In the genomic region with DNA sequence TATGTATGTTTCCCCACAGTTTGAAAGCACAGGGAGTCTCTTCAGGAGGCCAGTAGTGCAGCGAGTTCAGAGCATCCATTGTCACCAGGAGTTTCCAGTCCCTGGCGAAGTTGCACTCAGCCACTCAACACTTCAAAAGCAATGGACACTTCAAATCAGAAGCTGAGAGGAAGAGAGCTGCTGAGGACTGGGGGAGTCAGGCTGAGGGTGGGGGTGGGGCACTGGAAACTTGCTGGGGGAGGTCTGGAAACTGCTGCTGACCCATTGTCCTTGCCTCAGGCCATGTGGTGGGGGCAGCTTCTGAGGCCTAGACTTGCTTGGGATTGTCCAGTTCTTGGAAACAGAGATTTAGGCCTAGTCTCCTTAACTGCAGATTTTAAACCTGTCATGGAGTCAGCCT, we compare ENCODE assay signal across 11 mouse cellular contexts.
A peak's percentile ranks its signal among the peaks of the same experiment; 100 is the strongest.
DNase-seq lines count a peak whose midpoint lies in the region; ATAC-seq and TF ChIP-seq lines count a peak whose summit lies in the region.
"Had no signal": no experiment of that assay in that cellular context is flagged by ENCODE, and none has a peak within 500 bp of the region (broad histone marks: within the 10 kb centered on the region; RNA-seq: fewer than 3 reads in every experiment).

No protein-coding gene starts in this region.

- peak overlapping the region; percentile 55; the same call in 1 of the 2 replicates for H3K27ac ChIP-seq in liver, postnatal 0 days (ENCODE audit: low read depth)
- no peak overlapping the region for H3K27ac ChIP-seq in liver, embryonic 12.5 days
- 0 out of 2 replicates have a peak overlapping the region, but pooled peaks have one; percentile 8 for H3K27ac ChIP-seq in embryonic facial prominence, embryonic 11.5 days (replicated peaks; ENCODE audit: low read depth, low read length)
- H3K27ac ChIP-seq in hindbrain, embryonic 15.5 days (replicated peaks): peak overlapping the region; percentile 48; the same call in 1 of the 2 replicates
- 0 out of 2 replicates have a peak overlapping the region, but pooled peaks have one; percentile 39 for H3K27ac ChIP-seq in neural tube, embryonic 11.5 days (ENCODE audit: low read depth, low read length)
- H3K27ac ChIP-seq: limb, embryonic 15.5 days; macrophage had no signal

- peaks cover 7% of the 10 kb centered on the region; the same call in 1 of the 2 replicates for H3K4me1 ChIP-seq in liver, postnatal 0 days (ENCODE audit: insufficient read depth)
- H3K4me1 ChIP-seq in liver, embryonic 12.5 days: peaks cover 27% of the 10 kb centered on the region
- H3K4me1 ChIP-seq in embryonic facial prominence, embryonic 11.5 days (ENCODE audit: control insufficient read depth, insufficient read depth, low read length): no peaks in the 10 kb centered on the region; the same call in 1 of the 2 replicates
- 0 out of 2 replicates have a peak, but pooled peaks cover 13% of the 10 kb centered on the region for H3K4me1 ChIP-seq in hindbrain, embryonic 15.5 days (replicated peaks)
- peaks cover 9% of the 10 kb centered on the region; the same call in 1 of the 2 replicates for H3K4me1 ChIP-seq in neural tube, embryonic 11.5 days (ENCODE audit: control insufficient read depth, insufficient read depth, low read length)

- no peak for ATAC-seq in liver, postnatal 0 days
- ATAC-seq in liver, embryonic 12.5 days: no peak
- no peak; the same call in 1 of the 2 replicates for ATAC-seq in embryonic facial prominence, embryonic 11.5 days (replicated peaks; ENCODE audit: insufficient number of reproducible peaks, low FRiP score, low TSS enrichment, low read depth)
- ATAC-seq in hindbrain, embryonic 15.5 days (ENCODE audit: low FRiP score, low read depth): peak; percentile 39; the same call in 1 of the 2 replicates
- ATAC-seq in neural tube, embryonic 11.5 days (ENCODE audit: insufficient read depth, low FRiP score, low TSS enrichment): no peak

- H3K27me3 ChIP-seq in liver, postnatal 0 days (ENCODE audit: insufficient read depth, low read length): no peaks in the 10 kb centered on the region
- H3K27me3 ChIP-seq in liver, embryonic 12.5 days (replicated peaks): no peaks in the 10 kb centered on the region
- no peaks in the 10 kb centered on the region for H3K27me3 ChIP-seq in embryonic facial prominence, embryonic 11.5 days (ENCODE audit: control insufficient read depth, insufficient read depth, low read length)
- no peaks in the 10 kb centered on the region for H3K27me3 ChIP-seq in hindbrain, embryonic 15.5 days
- H3K27me3 ChIP-seq in neural tube, embryonic 11.5 days (ENCODE audit: control insufficient read depth, insufficient read depth, low read length): no peaks in the 10 kb centered on the region
- H3K27me3 ChIP-seq: limb, embryonic 15.5 days had no signal

- no peak overlapping the region for H3K4me3 ChIP-seq in liver, postnatal 0 days (ENCODE audit: low read depth, low read length)
- H3K4me3 ChIP-seq in liver, embryonic 12.5 days: no peak overlapping the region
- no peak overlapping the region for H3K4me3 ChIP-seq in embryonic facial prominence, embryonic 11.5 days (ENCODE audit: low read depth, low read length)
- H3K4me3 ChIP-seq in hindbrain, embryonic 15.5 days: no peak overlapping the region
- no peak overlapping the region for H3K4me3 ChIP-seq in neural tube, embryonic 11.5 days (ENCODE audit: low read depth, low read length)
- H3K4me3 ChIP-seq: limb, embryonic 15.5 days had no signal

- TF ChIP-seq EP300 in liver, postnatal 0 days (IDR thresholded peaks at IDR 0.05; ENCODE audit: low read depth): no peak

- H3K9ac ChIP-seq in liver, postnatal 0 days (replicated peaks): no peak overlapping the region
- H3K9ac ChIP-seq in liver, embryonic 12.5 days: no peak overlapping the region
- no peak overlapping the region for H3K9ac ChIP-seq in embryonic facial prominence, embryonic 11.5 days (replicated peaks; ENCODE audit: low read length)
- H3K9ac ChIP-seq in hindbrain, embryonic 15.5 days: no peak overlapping the region
- no peak overlapping the region for H3K9ac ChIP-seq in neural tube, embryonic 11.5 days (ENCODE audit: low read length)
- H3K9ac ChIP-seq: limb, embryonic 15.5 days had no signal

- H3K36me3 ChIP-seq in liver, postnatal 0 days (replicated peaks; ENCODE audit: insufficient read depth, low read length): no peaks in the 10 kb centered on the region
- H3K36me3 ChIP-seq in liver, embryonic 12.5 days: no peaks in the 10 kb centered on the region
- no peaks in the 10 kb centered on the region for H3K36me3 ChIP-seq in embryonic facial prominence, embryonic 11.5 days (replicated peaks; ENCODE audit: control insufficient read depth, insufficient read depth, low read depth, low read length)
- no peaks in the 10 kb centered on the region for H3K36me3 ChIP-seq in hindbrain, embryonic 15.5 days
- H3K36me3 ChIP-seq in neural tube, embryonic 11.5 days (ENCODE audit: control insufficient read depth, insufficient read depth, low read length): no peaks in the 10 kb centered on the region
- H3K36me3 ChIP-seq: limb, embryonic 15.5 days had no signal

- TF ChIP-seq CTCF in liver, postnatal 0 days (IDR thresholded peaks at IDR 0.05; ENCODE audit: low read depth): no peak

- WGBS in liver, postnatal 0 days (ENCODE audit: insufficient replicate concordance): 85% methylated on average over 2 of the region's 2 CpGs
- WGBS in liver, embryonic 12.5 days (ENCODE audit: insufficient replicate concordance): 70% methylated on average over 2 of the region's 2 CpGs
- 29% methylated on average over 2 of the region's 2 CpGs for WGBS in embryonic facial prominence, embryonic 11.5 days
- 53% methylated on average over 2 of the region's 2 CpGs for WGBS in hindbrain, embryonic 15.5 days
- 49% methylated on average over 2 of the region's 2 CpGs for WGBS in neural tube, embryonic 11.5 days

- H3K4me2 ChIP-seq in liver, postnatal 0 days (ENCODE audit: low read depth, low read length): no peak overlapping the region
- no peak overlapping the region for H3K4me2 ChIP-seq in liver, embryonic 12.5 days
- H3K4me2 ChIP-seq in embryonic facial prominence, embryonic 11.5 days (ENCODE audit: low read depth, low read length): no peak overlapping the region
- no peak overlapping the region for H3K4me2 ChIP-seq in hindbrain, embryonic 15.5 days
- H3K4me2 ChIP-seq in neural tube, embryonic 11.5 days (ENCODE audit: low read depth): no peak overlapping the region
- H3K4me2 ChIP-seq: limb, embryonic 15.5 days had no signal

- no peaks in the 10 kb centered on the region for H3K9me3 ChIP-seq in liver, postnatal 0 days (ENCODE audit: low read length)
- H3K9me3 ChIP-seq in liver, embryonic 12.5 days (replicated peaks): no peaks in the 10 kb centered on the region
- H3K9me3 ChIP-seq in embryonic facial prominence, embryonic 11.5 days (replicated peaks; ENCODE audit: control insufficient read depth, low read length): no peaks in the 10 kb centered on the region
- H3K9me3 ChIP-seq in hindbrain, embryonic 15.5 days: no peaks in the 10 kb centered on the region
- H3K9me3 ChIP-seq in neural tube, embryonic 11.5 days (ENCODE audit: control insufficient read depth, low read length): no peaks in the 10 kb centered on the region
- H3K9me3 ChIP-seq: limb, embryonic 15.5 days had no signal

- DNase-seq in liver, postnatal 0 days: no peak
- DNase-seq in embryonic facial prominence, embryonic 11.5 days (ENCODE audit: low spot score): no peak
- DNase-seq in neural tube, embryonic 11.5 days (ENCODE audit: low spot score): peak; percentile 21
- no peak for DNase-seq in T-cell, adult 2 months (ENCODE audit: low spot score)
- DNase-seq in spleen, postnatal 10 days (ENCODE audit: low spot score in 2 of 2): no peak
- DNase-seq: kidney, adult 2 months; right cerebral cortex, postnatal 14 days had no signal
